Mouse (Mus musculus): Measurements from ENCODE around the gene Leng8. TPM values are rescaled to one million over a fixed set of nuclear protein-coding genes. Genes with fewer than 3 reads are reported as not detected.

Leng8 gene
- polyA plus RNA-seq, 1 experiment from 2014 or later = 72.6 TPM

- WGBS = 96% methylated on average over 20 of the region's 20 CpGs
- Histone ChIP-seq H3K9me3 (no peaks in the 10 kb centered on the region), H3K4me3 (no peak overlapping the region), H3K36me3 (peaks cover 79% of the 10 kb centered on the region), H3K27ac (no peak overlapping the region), H3K27me3 (ENCODE audit: insufficient read depth, poor library complexity, severe bottlenecking) (no peaks in the 10 kb centered on the region), H3K4me1 (peaks cover 15% of the 10 kb centered on the region)
- DNase-seq (ENCODE audit: low spot score) = peak; percentile 72
These were observed 8.1 kb downstream of the Leng8 start for GRCm38 (mm10) chr7:4144766-4145551.

GRCm38 (mm10) chr7:4145552-4146190 lies 8.8 kb downstream of the Leng8 start:
- no peak overlapping the region for H3K4me3 ChIP-seq
- H3K27ac ChIP-seq = no peak overlapping the region
- H3K36me3 ChIP-seq = peaks cover 72% of the 10 kb centered on the region
- peaks cover 22% of the 10 kb centered on the region for H3K4me1 ChIP-seq
- DNase-seq (ENCODE audit: low spot score) = peak; percentile 77
- H3K27me3 ChIP-seq (ENCODE audit: insufficient read depth, poor library complexity, severe bottlenecking) = peaks cover 4% of the 10 kb centered on the region
- WGBS = 72% methylated on average over 6 of the region's 6 CpGs
- no peaks in the 10 kb centered on the region for H3K9me3 ChIP-seq

- 92% methylated on average over 23 of the region's 23 CpGs for WGBS
- Histone ChIP-seq H3K36me3 (peaks cover 68% of the 10 kb centered on the region), H3K27ac (no peak overlapping the region), H3K27me3 (ENCODE audit: insufficient read depth, poor library complexity, severe bottlenecking) (peaks cover 12% of the 10 kb centered on the region), H3K4me3 (no peak overlapping the region), H3K4me1 (peaks cover 30% of the 10 kb centered on the region), H3K9me3 (no peaks in the 10 kb centered on the region)
- DNase-seq (ENCODE audit: low spot score) = peak; percentile 68
These were observed 9.7 kb downstream of the Leng8 start for GRCm38 (mm10) chr7:4146241-4147180.

GRCm38 (mm10) chr7:4147371-4147770 lies 10.5 kb downstream of the Leng8 start:
- H3K27me3 ChIP-seq (ENCODE audit: insufficient read depth, poor library complexity, severe bottlenecking) = peaks cover 21% of the 10 kb centered on the region
- no peak overlapping the region for H3K4me3 ChIP-seq
- peaks cover 31% of the 10 kb centered on the region for H3K4me1 ChIP-seq
- H3K27ac ChIP-seq = no peak overlapping the region
- DNase-seq (ENCODE audit: low spot score) = peak; percentile 75
- peaks cover 59% of the 10 kb centered on the region for H3K36me3 ChIP-seq
- no peaks in the 10 kb centered on the region for H3K9me3 ChIP-seq
- 84% methylated on average over 17 of the region's 20 CpGs for WGBS

GRCm38 (mm10) chr7:4147836-4148235 lies 11.0 kb downstream of the Leng8 start:
- peaks cover 54% of the 10 kb centered on the region for H3K36me3 ChIP-seq
- peak; percentile 19 for DNase-seq (ENCODE audit: low spot score)
- H3K27ac ChIP-seq = no peak overlapping the region
- H3K4me1 ChIP-seq = peaks cover 31% of the 10 kb centered on the region
- peaks cover 25% of the 10 kb centered on the region for H3K27me3 ChIP-seq (ENCODE audit: insufficient read depth, poor library complexity, severe bottlenecking)
- no peak overlapping the region for H3K4me3 ChIP-seq
- WGBS = 82% methylated on average over 4 of the region's 4 CpGs
- no peaks in the 10 kb centered on the region for H3K9me3 ChIP-seq

- Histone ChIP-seq H3K4me3 (peak overlapping the region; percentile 88), H3K4me1 (peaks cover 31% of the 10 kb centered on the region), H3K27me3 (ENCODE audit: insufficient read depth, poor library complexity, severe bottlenecking) (peaks cover 25% of the 10 kb centered on the region), H3K36me3 (peaks cover 47% of the 10 kb centered on the region), H3K27ac (peak overlapping the region; percentile 91), H3K9me3 (no peaks in the 10 kb centered on the region)
- peak; percentile 70 for DNase-seq (ENCODE audit: low spot score)
- WGBS = 30% methylated on average over 18 of the region's 18 CpGs
These were observed 11.7 kb downstream of the Leng8 start for GRCm38 (mm10) chr7:4148341-4149208.

- H3K9me3 ChIP-seq = no peaks in the 10 kb centered on the region
- peaks cover 25% of the 10 kb centered on the region for H3K27me3 ChIP-seq (ENCODE audit: insufficient read depth, poor library complexity, severe bottlenecking)
- H3K27ac ChIP-seq = peak overlapping the region; percentile 91
- peaks cover 31% of the 10 kb centered on the region for H3K4me1 ChIP-seq
- peak overlapping the region; percentile 88 for H3K4me3 ChIP-seq
- H3K36me3 ChIP-seq = peaks cover 38% of the 10 kb centered on the region
- WGBS = under 1% methylated on average over 64 of the region's 64 CpGs
- peak; percentile 91 for DNase-seq (ENCODE audit: low spot score)
These were observed 12.6 kb downstream of the Leng8 start for GRCm38 (mm10) chr7:4149209-4150054.

- Histone ChIP-seq H3K4me1 (peaks cover 31% of the 10 kb centered on the region), H3K27me3 (ENCODE audit: insufficient read depth, poor library complexity, severe bottlenecking) (peaks cover 25% of the 10 kb centered on the region), H3K9me3 (no peaks in the 10 kb centered on the region), H3K4me3 (peak within 1 kb of the TSS; percentile 88), H3K36me3 (peaks cover 32% of the 10 kb centered on the region), H3K27ac (peak within 1 kb of the TSS; percentile 91)
- DNase-seq (ENCODE audit: low spot score) = no peak
- WGBS = 2% methylated on average over 14 of the region's 14 CpGs
These were observed 13.3 kb downstream of the Leng8 start, which contains the start of gene Leng9 for GRCm38 (mm10) chr7:4150059-4150541. Leng9 (minus strand) TSS chr7:4150374.

GRCm38 (mm10) chr7:4150811-4151221 lies 14.0 kb downstream of the Leng8 start:
- Histone ChIP-seq H3K36me3 (peaks cover 24% of the 10 kb centered on the region), H3K27me3 (ENCODE audit: insufficient read depth, poor library complexity, severe bottlenecking) (peaks cover 25% of the 10 kb centered on the region), H3K9me3 (no peaks in the 10 kb centered on the region), H3K27ac (no peak overlapping the region), H3K4me1 (peaks cover 31% of the 10 kb centered on the region), H3K4me3 (peak overlapping the region; percentile 88)
- DNase-seq (ENCODE audit: low spot score) = peak; percentile 75
- WGBS = 16% methylated on average over 14 of the region's 14 CpGs

- no peaks in the 10 kb centered on the region for H3K9me3 ChIP-seq
- H3K27me3 ChIP-seq (ENCODE audit: insufficient read depth, poor library complexity, severe bottlenecking) = peaks cover 25% of the 10 kb centered on the region
- H3K4me1 ChIP-seq = peaks cover 31% of the 10 kb centered on the region
- no peak overlapping the region for H3K27ac ChIP-seq
- peak; percentile 58 for DNase-seq (ENCODE audit: low spot score)
- WGBS = 15% methylated on average over 22 of the region's 22 CpGs
- peak overlapping the region; percentile 88 for H3K4me3 ChIP-seq
- H3K36me3 ChIP-seq = peaks cover 20% of the 10 kb centered on the region
These were observed 14.4 kb downstream of the Leng8 start for GRCm38 (mm10) chr7:4151241-4151640.

GRCm38 (mm10) chr7:4154356-4154755 lies 17.5 kb downstream of the Leng8 start:
- H3K4me3 ChIP-seq = no peak overlapping the region
- H3K27ac ChIP-seq = no peak overlapping the region
- WGBS = 75% methylated on average over 5 of the region's 5 CpGs
- H3K27me3 ChIP-seq (ENCODE audit: insufficient read depth, poor library complexity, severe bottlenecking) = peaks cover 25% of the 10 kb centered on the region
- no peak for DNase-seq (ENCODE audit: low spot score)
- H3K9me3 ChIP-seq = no peaks in the 10 kb centered on the region
- peaks cover 17% of the 10 kb centered on the region for H3K4me1 ChIP-seq
- peaks cover 4% of the 10 kb centered on the region; the same call in 1 of the 2 replicates for H3K36me3 ChIP-seq

Data from heart, embryonic 10.5 days (tissue).